Mouse (Mus musculus) lung, postnatal 0 days (tissue): ENCODE measurements around the gene Ms4a6c.

Source experiments
- CTCF ChIP-seq: IDR thresholded peaks from 2 replicates; pipeline ENCODE4 v1.5.1; 2016; ENCODE audit warnings: antibody characterized with exemption, mild to moderate bottlenecking
- EP300 ChIP-seq: IDR thresholded peaks from 2 replicates; pipeline ENCODE4 v1.6.1; 2016; ENCODE audit warnings: antibody characterized with exemption, mild to moderate bottlenecking, control low read depth

- TF ChIP-seq CTCF: no peak
- no peak for TF ChIP-seq EP300
These were observed 17.4 kb downstream of the Ms4a6c start for GRCm38 (mm10) chr19:11486599-11486998.
